Mouse (Mus musculus): ENCODE results near the gene Fndc10.
"Not testable (repeated sequence)": the region's sequence is repeated elsewhere in the genome, so short reads cannot be mapped to it uniquely, and the experiment has no call there.

The Fndc10 gene

GRCm38 (mm10) chr4:155687764-155688163 is 6.4 kb upstream of the Fndc10 start:
- not testable (repeated sequence) for DNase-seq (ENCODE audit: low spot score in 2 of 2)

- no peak for DNase-seq (ENCODE audit: low spot score in 2 of 2)
These were observed 3.4 kb upstream of the Fndc10 start for GRCm38 (mm10) chr4:155690571-155691375.

GRCm38 (mm10) chr4:155692421-155692820 is 1.7 kb upstream of the Fndc10 start:
- DNase-seq (ENCODE audit: low spot score in 2 of 2): no peak

GRCm38 (mm10) chr4:155694482-155695401 is 600 bp downstream of the Fndc10 start:
- peak; percentile 72 for DNase-seq (ENCODE audit: low spot score in 2 of 2)

- DNase-seq (ENCODE audit: low spot score in 2 of 2): no peak
These were observed 1.5 kb downstream of the Fndc10 start for GRCm38 (mm10) chr4:155695531-155696062.

- DNase-seq (ENCODE audit: low spot score in 2 of 2): no peak
These were observed 2.4 kb downstream of the Fndc10 start for GRCm38 (mm10) chr4:155696261-155697255.

- no peak for DNase-seq (ENCODE audit: low spot score in 2 of 2)
These were observed 6.3 kb downstream of the Fndc10 start for GRCm38 (mm10) chr4:155700425-155700824.

- DNase-seq (ENCODE audit: low spot score in 2 of 2): no peak
These were observed 9.3 kb downstream of the Fndc10 start for GRCm38 (mm10) chr4:155703425-155703929.

- DNase-seq (ENCODE audit: low spot score in 2 of 2): peak; percentile 89 to 93
These were observed 10.8 kb downstream of the Fndc10 start, which contains the start of gene Ssu72 for GRCm38 (mm10) chr4:155704721-155705591. Gene Ssu72 (plus strand): TSS chr4:155704800.

GRCm38 (mm10) chr4:155705592-155705929 is 11.4 kb downstream of the Fndc10 start:
- no peak for DNase-seq (ENCODE audit: low spot score in 2 of 2)

GRCm38 (mm10) chr4:155708582-155708981 is 14.4 kb downstream of the Fndc10 start:
- no peak for DNase-seq (ENCODE audit: low spot score in 2 of 2)

- no peak for DNase-seq (ENCODE audit: low spot score in 2 of 2)
These were observed 14.8 kb downstream of the Fndc10 start for GRCm38 (mm10) chr4:155708988-155709387.

- no peak for DNase-seq (ENCODE audit: low spot score in 2 of 2)
These were observed 16.5 kb downstream of the Fndc10 start for GRCm38 (mm10) chr4:155710521-155711252.

GRCm38 (mm10) chr4:155721668-155722083 is 27.5 kb downstream of the Fndc10 start:
- DNase-seq (ENCODE audit: low spot score in 2 of 2): no peak

- DNase-seq (ENCODE audit: low spot score in 2 of 2): no peak
These were observed 33.9 kb downstream of the Fndc10 start for GRCm38 (mm10) chr4:155727993-155728392.

- no peak for DNase-seq (ENCODE audit: low spot score in 2 of 2)
These were observed 39.1 kb downstream of the Fndc10 start for GRCm38 (mm10) chr4:155733267-155733666.

- DNase-seq (ENCODE audit: low spot score in 2 of 2): peak; percentile 87 to 88
These were observed 40.3 kb downstream of the Fndc10 start, which contains the start of gene Tmem240 for GRCm38 (mm10) chr4:155734350-155734941. Gene Tmem240 (plus strand): TSS chr4:155734800.

GRCm38 (mm10) chr4:155734951-155735702 is 41.0 kb downstream of the Fndc10 start:
- no peak for DNase-seq (ENCODE audit: low spot score in 2 of 2)
